Mouse (Mus musculus) megakaryocyte, adult 5-6 weeks (primary cell): ENCODE measurements around the gene Klhl12. TPM values are rescaled to one million over a fixed set of nuclear protein-coding genes. Genes with fewer than 3 reads are reported as not detected.
A peak's percentile ranks its signal among the peaks of the same experiment; 100 is the strongest.
"Not testable (repeated sequence)": the region's sequence is repeated elsewhere in the genome, so short reads cannot be mapped to it uniquely, and the experiment has no call there.

Experiments used
- ATAC-seq: 2 replicates; pipeline ENCODE4 v1.8.0; 2016; ENCODE audit warnings: mild to moderate bottlenecking, inconsistent platforms; ENCODE audit not compliant: poor library complexity, severe bottlenecking
- total RNA-seq, 2 experiments: library from RNA; stranded (forward) in 1 of 2; stranded (reverse) in 1 of 2; fragments of 153-499, 151-499 nt in 1 of 2; fragments of 221-1000, 200-1000 nt in 1 of 2; gene quantifications; 2 replicates each; pipeline versions ENCODE4 v1.2.3 to v1.2.4; 2015 to 2017

Gene Klhl12
- total RNA-seq, 2 experiments from 2014 or later: 10.2 to 11.2 TPM

- not testable (repeated sequence) for ATAC-seq
Observed at GRCm38 (mm10) chr1:134448537-134448936, 6.8 kb upstream of the Klhl12 start.

GRCm38 (mm10) chr1:134450201-134450600, 5.1 kb upstream of the Klhl12 start:
- no peak for ATAC-seq

DNA sequence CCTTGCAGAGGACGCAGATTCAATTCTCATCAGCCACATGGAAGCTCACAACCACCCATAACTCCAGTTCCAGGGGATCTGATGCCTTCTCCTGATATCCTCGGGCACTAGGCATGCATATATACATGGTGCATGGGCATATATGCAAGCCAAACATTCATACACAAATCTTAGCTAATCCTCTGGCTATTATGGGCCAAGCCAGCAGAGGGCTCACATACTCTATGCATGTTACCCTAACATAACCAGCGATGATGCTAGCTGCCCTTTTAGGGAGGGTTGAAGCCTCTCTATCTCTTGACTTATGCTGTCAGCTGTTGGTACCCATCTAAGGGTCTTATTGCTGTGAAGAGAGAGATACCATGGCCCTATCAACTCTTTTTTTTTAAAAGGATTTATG, 4.3 kb upstream of the Klhl12 start:
- ATAC-seq: peak; percentile 51

GRCm38 (mm10) chr1:134456060-134456459, 729 bp downstream of the Klhl12 start:
- no peak for ATAC-seq

DNA sequence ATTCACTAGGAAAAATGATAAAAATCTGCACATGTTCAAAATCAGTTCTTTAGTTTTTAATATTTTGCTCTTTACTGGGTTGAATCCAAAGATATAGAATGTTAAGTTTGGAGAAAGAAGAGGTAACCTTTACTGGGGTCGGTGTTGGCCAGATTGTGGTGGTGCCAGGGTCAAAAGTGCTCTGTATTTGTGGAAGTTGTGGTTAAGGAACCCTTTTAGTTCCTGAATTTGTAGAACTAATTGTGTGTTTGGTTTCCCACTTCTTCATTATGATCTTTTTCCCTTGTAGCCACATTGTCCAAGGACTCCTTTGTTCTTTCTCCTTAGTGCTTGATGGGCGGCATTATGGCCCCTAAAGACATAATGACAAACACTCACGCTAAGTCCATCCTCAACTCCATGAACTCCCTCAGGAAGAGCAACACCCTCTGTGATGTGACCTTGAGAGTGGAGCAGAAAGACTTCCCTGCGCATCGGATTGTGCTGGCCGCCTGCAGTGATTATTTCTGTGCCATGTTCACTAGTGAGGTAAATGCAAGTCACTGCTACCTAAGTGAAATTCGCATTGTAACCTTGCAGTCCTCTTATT, 2.9 kb downstream of the Klhl12 start:
- ATAC-seq: peak; percentile 66

DNA sequence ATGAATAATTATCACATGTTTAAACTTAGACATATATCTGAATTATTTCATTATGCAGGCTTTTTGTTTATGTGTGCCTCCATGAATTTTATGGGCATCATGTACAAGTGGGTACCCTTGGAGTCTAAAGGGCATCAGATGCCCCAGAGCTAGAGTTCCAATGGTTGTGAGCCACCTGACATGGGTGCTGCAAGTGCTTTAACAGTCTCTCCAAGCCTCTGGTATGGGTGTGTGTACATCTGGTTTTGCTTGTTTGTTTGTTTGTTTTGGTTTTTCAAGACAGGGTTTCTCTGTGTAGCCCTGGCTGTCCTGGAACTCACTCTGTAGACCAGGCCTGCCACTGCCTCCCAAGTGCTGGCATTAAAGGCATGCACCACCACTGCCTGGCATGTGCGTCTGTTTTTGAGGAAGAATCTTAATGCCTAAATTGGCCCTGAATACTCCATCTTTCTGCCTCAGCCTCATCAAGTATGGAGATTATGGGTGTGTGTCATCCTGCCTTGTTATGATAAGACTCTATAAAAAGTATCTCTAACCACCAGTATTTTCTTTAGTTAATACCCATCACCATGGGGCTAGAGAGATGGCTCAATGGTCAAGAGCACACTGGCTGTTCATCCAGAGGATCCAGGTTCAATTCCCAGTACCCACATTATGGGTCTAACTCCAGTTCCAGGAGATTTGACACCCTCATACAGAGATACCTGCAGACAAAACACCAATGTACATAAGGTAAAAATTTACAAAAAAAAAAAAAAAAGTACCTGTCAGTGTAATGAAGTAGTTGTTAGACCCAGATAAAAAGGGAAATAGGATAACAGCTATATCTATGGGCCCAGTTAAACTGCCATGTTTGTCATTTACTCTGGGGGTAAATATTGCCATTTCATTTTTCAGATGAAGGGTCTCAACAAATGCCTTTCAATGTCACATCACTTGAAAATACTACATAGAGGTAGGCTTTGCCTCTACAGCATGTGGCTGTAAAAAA, 5.3 kb downstream of the Klhl12 start:
- no peak for ATAC-seq

- ATAC-seq: peak; percentile 66
Observed at GRCm38 (mm10) chr1:134484623-134485022, 29.3 kb downstream of the Klhl12 start.

DNA sequence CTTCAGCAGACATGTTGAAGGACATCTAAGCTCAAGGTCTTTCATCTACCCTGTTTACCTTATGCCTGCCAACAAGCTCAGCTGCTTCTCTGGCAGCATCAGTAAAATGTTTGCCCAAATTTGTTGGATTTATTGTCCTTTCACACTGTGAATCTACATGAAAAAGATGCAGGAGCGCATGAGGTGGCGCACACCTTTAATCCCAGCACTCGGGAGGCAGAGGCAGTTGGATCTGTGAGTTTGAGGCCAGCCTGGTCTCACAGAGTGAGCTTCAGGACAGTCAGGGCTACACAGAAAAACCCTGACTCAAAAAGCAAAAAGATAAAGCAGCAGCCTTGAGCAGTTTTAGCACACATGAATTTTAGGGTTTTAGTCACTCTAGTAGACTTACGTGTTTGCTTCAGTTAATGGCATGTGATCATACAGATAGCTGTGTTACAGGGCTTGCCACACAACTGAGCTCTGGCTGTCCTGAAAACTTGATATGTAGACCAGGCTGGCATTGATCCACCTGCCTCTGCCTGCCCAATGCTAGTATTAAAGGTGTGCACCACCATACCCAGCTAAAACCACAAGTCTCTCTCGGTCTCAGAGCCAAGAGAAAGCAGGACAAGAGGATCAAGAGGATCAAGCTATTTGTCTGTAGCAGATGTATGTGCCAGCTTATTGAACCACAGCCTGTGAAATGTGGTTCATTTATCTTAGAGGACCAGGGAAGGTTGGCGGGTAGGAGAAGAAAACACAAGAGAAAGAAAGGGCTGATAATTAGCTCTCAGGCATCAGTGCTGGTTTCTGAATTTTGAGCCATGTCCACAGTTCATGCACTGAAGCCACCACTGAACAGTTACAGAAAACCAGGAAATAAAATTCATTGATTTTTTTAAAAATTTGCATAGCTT, 35.8 kb downstream of the Klhl12 start:
- no peak for ATAC-seq

DNA sequence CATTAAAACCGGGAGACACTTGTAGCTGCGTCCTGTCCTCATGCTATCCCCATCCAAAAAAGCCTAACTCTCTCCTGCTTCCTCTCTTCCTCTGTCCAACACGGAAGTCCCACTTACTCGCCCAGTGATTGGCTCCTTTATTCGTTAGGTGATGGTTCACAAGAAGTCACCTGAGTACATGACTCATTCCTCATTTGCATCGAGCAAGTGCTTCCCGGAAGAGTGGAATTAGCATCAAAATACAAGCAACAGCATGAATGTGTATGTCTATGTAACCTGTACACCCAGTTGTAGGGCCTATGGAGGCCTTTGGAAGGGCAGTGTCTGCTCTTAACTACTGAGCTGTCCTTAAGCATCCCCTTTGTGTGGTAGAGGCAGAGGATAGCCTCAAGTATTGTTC, 36.9 kb downstream of the Klhl12 start:
- ATAC-seq: no peak

DNA sequence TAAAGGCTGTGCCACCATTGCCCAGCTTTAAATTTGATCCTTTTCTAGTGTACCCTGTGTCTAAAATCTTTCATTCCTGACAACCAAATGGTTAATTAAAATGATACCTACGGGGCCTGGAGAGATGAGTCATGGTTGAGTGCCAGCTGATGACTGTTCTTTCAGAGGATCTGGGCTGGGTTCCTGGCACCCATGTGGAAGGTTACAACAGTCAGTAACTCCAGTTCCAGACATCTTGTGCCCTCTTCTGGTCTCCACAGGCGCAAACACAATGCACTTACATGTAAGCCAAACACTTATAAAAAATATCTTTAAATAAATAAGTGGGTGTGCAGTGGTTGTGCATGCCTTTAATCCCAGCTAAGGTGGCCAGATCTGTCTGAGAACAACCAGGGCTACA, 38.2 kb downstream of the Klhl12 start:
- no peak for ATAC-seq

- ATAC-seq: peak; percentile 34; the same call in 1 of the 2 replicates
Observed at GRCm38 (mm10) chr1:134493956-134494355, 38.6 kb downstream of the Klhl12 start.

- ATAC-seq: peak; percentile 96
Observed at GRCm38 (mm10) chr1:134494428-134495215, 39.3 kb downstream of the Klhl12 start, which contains the start of gene Rabif. Gene Rabif, plus strand, starts transcription at chr1:134494648.

GRCm38 (mm10) chr1:134495216-134495539, 39.8 kb downstream of the Klhl12 start:
- ATAC-seq: no peak

DNA sequence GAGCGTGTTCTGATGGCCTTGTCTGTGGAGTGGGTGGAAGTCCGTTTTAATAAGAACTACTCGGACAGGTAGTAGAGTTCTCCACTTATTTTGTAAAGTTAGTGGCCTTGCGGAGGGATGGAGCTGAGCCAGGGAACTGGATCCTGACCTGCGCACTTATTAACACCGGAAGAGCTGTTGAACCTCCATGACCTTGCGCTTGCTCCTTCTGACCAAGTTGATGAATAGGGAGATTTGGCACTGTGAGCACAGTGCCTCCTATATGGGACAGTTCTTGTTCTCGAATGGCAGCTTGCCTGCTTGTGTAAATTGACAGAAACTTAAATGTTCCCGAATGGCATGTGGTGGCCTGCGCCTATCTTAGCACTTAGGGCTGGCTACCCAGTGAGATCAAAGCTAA, 40.7 kb downstream of the Klhl12 start:
- ATAC-seq: no peak

GRCm38 (mm10) chr1:134500916-134501315, 45.6 kb downstream of the Klhl12 start:
- no peak for ATAC-seq

- ATAC-seq: no peak
Observed at GRCm38 (mm10) chr1:134506201-134506600, 50.9 kb downstream of the Klhl12 start.

DNA sequence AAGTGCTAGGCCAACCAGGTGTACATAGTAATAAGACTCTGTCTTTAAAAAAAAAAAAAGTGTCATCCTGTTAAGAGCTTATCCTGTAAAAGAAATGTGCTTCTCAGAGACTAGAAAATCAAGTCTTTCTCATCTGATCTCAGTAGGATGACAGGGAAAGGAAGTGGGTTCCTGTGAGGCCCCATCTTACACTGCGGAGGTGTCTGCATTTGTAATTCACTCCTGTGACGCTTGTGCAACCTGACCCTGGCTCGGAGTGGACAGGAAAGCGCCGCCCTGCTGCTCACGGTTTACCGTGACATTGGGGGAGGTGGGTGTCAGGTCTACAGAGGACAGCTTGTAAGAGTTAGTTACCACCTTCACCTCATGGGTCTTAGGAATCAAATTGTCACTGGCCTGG, 54.7 kb downstream of the Klhl12 start:
- peak; percentile 74 for ATAC-seq

GRCm38 (mm10) chr1:134512183-134512582, 56.9 kb downstream of the Klhl12 start:
- ATAC-seq: no peak

GRCm38 (mm10) chr1:134512584-134512983, 57.3 kb downstream of the Klhl12 start:
- no peak for ATAC-seq

DNA sequence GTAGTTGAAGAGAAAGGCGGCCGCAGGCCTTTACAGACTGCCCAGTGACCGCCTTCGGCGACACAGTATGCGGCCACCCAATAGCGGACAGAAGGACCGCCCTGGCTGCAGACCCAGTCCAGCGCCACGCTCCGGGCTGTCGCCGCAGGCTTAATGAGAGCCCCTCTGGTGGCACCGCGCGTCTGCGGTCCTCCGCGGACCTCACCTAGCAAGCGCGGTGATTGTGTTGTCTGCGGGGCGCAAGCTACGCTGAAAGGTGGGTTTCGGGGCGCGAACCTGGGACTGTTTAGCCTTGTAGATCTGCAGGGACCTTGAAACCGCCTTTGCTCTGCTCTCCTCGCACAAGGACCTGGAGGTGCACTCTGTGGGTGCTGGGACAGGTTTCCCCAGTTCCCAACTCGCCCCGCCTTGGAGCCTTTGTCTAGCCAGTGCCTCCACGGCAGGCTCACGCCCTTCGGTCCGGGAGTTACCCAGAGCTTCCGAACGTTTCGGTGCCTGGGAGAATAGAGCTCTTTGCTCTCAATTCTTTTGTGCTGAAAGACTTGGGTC, 58.1 kb downstream of the Klhl12 start:
- peak; percentile 57 for ATAC-seq
